Mouse (Mus musculus): ENCODE data around the gene Hap1.
"Not testable (repeated sequence)": the region's sequence is repeated elsewhere in the genome, so short reads cannot be mapped to it uniquely, and the experiment has no call there.

The Hap1 gene

GRCm38 (mm10) chr11:100389931-100390445 lies 34.1 kb upstream of the Hap1 start:
- DNase-seq (ENCODE audit: low spot score in 2 of 2): no peak

- no peak for DNase-seq (ENCODE audit: low spot score in 2 of 2)
These were observed 32.7 kb upstream of the Hap1 start for GRCm38 (mm10) chr11:100388588-100388987.

- peak; percentile 38 to 69 for DNase-seq (ENCODE audit: low spot score in 2 of 2)
These were observed 31.9 kb upstream of the Hap1 start for GRCm38 (mm10) chr11:100387589-100388375.

GRCm38 (mm10) chr11:100387111-100387510 lies 31.2 kb upstream of the Hap1 start:
- DNase-seq (ENCODE audit: low spot score in 2 of 2): no peak

- no peak for DNase-seq (ENCODE audit: low spot score in 2 of 2)
These were observed 30.7 kb upstream of the Hap1 start for GRCm38 (mm10) chr11:100386586-100386985.

- DNase-seq (ENCODE audit: low spot score in 2 of 2): no peak
These were observed 29.1 kb upstream of the Hap1 start for GRCm38 (mm10) chr11:100385016-100385415.

GRCm38 (mm10) chr11:100382682-100383081 lies 26.8 kb upstream of the Hap1 start:
- DNase-seq (ENCODE audit: low spot score in 2 of 2): no peak

GRCm38 (mm10) chr11:100379311-100379710 lies 23.4 kb upstream of the Hap1 start:
- no peak for DNase-seq (ENCODE audit: low spot score in 2 of 2)

- DNase-seq (ENCODE audit: low spot score in 2 of 2): no peak
These were observed 22.5 kb upstream of the Hap1 start for GRCm38 (mm10) chr11:100378446-100378845.

GRCm38 (mm10) chr11:100377989-100378388 lies 22.1 kb upstream of the Hap1 start:
- DNase-seq (ENCODE audit: low spot score in 2 of 2): no peak

GRCm38 (mm10) chr11:100376746-100377389 lies 20.9 kb upstream of the Hap1 start:
- DNase-seq (ENCODE audit: low spot score in 2 of 2): no peak

GRCm38 (mm10) chr11:100376005-100376404 lies 20.1 kb upstream of the Hap1 start:
- no peak for DNase-seq (ENCODE audit: low spot score in 2 of 2)

GRCm38 (mm10) chr11:100375127-100375526 lies 19.2 kb upstream of the Hap1 start:
- DNase-seq (ENCODE audit: low spot score in 2 of 2): no peak

- DNase-seq (ENCODE audit: low spot score in 2 of 2): no peak
These were observed 16.1 kb upstream of the Hap1 start for GRCm38 (mm10) chr11:100371981-100372558.

- DNase-seq (ENCODE audit: low spot score in 2 of 2): no peak
These were observed 13.9 kb upstream of the Hap1 start for GRCm38 (mm10) chr11:100369822-100370221.

- no peak for DNase-seq (ENCODE audit: low spot score in 2 of 2)
These were observed 13.2 kb upstream of the Hap1 start for GRCm38 (mm10) chr11:100369145-100369544.

GRCm38 (mm10) chr11:100362979-100363562 lies 7.1 kb upstream of the Hap1 start:
- peak in 1 of 2 experiments; percentile 64 for DNase-seq (ENCODE audit: low spot score in 2 of 2)

- DNase-seq (ENCODE audit: low spot score in 2 of 2): peak in 1 of 2 experiments; percentile 82
These were observed 6.5 kb upstream of the Hap1 start for GRCm38 (mm10) chr11:100362209-100362978.

- not testable (repeated sequence) for DNase-seq (ENCODE audit: low spot score in 2 of 2)
These were observed 5.1 kb upstream of the Hap1 start for GRCm38 (mm10) chr11:100361059-100361458.

GRCm38 (mm10) chr11:100360175-100360574 lies 4.2 kb upstream of the Hap1 start:
- DNase-seq (ENCODE audit: low spot score in 2 of 2): no peak

GRCm38 (mm10) chr11:100357408-100357807 lies 1.5 kb upstream of the Hap1 start:
- no peak for DNase-seq (ENCODE audit: low spot score in 2 of 2)
